Mouse (Mus musculus) heart, adult 11 months (tissue): ENCODE data around the gene Adam19.
A peak's percentile ranks its signal among the peaks of the same experiment; 100 is the strongest.

Experiments
- DNase-seq: peaks from one replicate; pipeline ENCODE4 v3.0.0; 2022

The Adam19 gene

GRCm38 (mm10) chr11:46109206-46109605 lies 53.4 kb downstream of the Adam19 start:
- DNase-seq, result no peak

GRCm38 (mm10) chr11:46110156-46110944 lies 54.6 kb downstream of the Adam19 start:
- peak; percentile 97 for DNase-seq

- DNase-seq, result no peak
These were observed 55.1 kb downstream of the Adam19 start for GRCm38 (mm10) chr11:46110945-46111287.

- DNase-seq, result peak; percentile 96
These were observed 57.4 kb downstream of the Adam19 start for GRCm38 (mm10) chr11:46113211-46113610.

GRCm38 (mm10) chr11:46114221-46114620 lies 58.4 kb downstream of the Adam19 start:
- no peak for DNase-seq

- no peak for DNase-seq
These were observed 59.2 kb downstream of the Adam19 start for GRCm38 (mm10) chr11:46115011-46115410.

- peak; percentile 90 for DNase-seq
These were observed 59.8 kb downstream of the Adam19 start for GRCm38 (mm10) chr11:46115411-46116173.

GRCm38 (mm10) chr11:46116510-46116909 lies 60.7 kb downstream of the Adam19 start:
- DNase-seq, result peak; percentile 91

- DNase-seq, result peak; percentile 97
These were observed 63.8 kb downstream of the Adam19 start for GRCm38 (mm10) chr11:46119624-46120023.

GRCm38 (mm10) chr11:46120084-46120483 lies 64.3 kb downstream of the Adam19 start:
- peak; percentile 96 for DNase-seq

GRCm38 (mm10) chr11:46121666-46122065 lies 65.9 kb downstream of the Adam19 start:
- no peak for DNase-seq

- peak; percentile 96 for DNase-seq
These were observed 67.1 kb downstream of the Adam19 start for GRCm38 (mm10) chr11:46122875-46123274.

GRCm38 (mm10) chr11:46123328-46123866 lies 67.6 kb downstream of the Adam19 start:
- DNase-seq, result peak; percentile 71

- peak; percentile 83 for DNase-seq
These were observed 69.5 kb downstream of the Adam19 start for GRCm38 (mm10) chr11:46125093-46125834.

- peak; percentile 74 for DNase-seq
These were observed 70.0 kb downstream of the Adam19 start for GRCm38 (mm10) chr11:46125835-46126229.

- DNase-seq, result no peak
These were observed 70.5 kb downstream of the Adam19 start for GRCm38 (mm10) chr11:46126317-46126716.

GRCm38 (mm10) chr11:46126827-46127410 lies 71.1 kb downstream of the Adam19 start:
- peak; percentile 89 for DNase-seq

GRCm38 (mm10) chr11:46127621-46128547 lies 72.1 kb downstream of the Adam19 start:
- DNase-seq, result peak; percentile 99

- peak; percentile 97 for DNase-seq
These were observed 72.8 kb downstream of the Adam19 start for GRCm38 (mm10) chr11:46128548-46128945.

GRCm38 (mm10) chr11:46131022-46131986 lies 75.5 kb downstream of the Adam19 start:
- DNase-seq, result peak; percentile 90
